Mouse (Mus musculus) embryonic facial prominence, embryonic 11.5 days (tissue): ENCODE results near the gene Ankrd31. TPM values are rescaled to one million over a fixed set of nuclear protein-coding genes. Genes with fewer than 3 reads are reported as not detected.
"Not testable (repeated sequence)": the region's sequence is repeated elsewhere in the genome, so short reads cannot be mapped to it uniquely, and the experiment has no call there.

Experiments
- ATAC-seq: fragments of 200-750 bp; cut with Nextera tagmentation; replicated peaks from 2 replicates; pipeline ENCODE4 v1.8.0; 2017; ENCODE audit warnings: low read depth; ENCODE audit not compliant: insufficient number of reproducible peaks, low FRiP score, low TSS enrichment
- DNase-seq: peaks from one replicate; pipeline ENCODE4 v3.0.0-alpha.2; 2015; ENCODE audit warnings: low spot score
- H3K27ac ChIP-seq: fragments of 300-500 bp; sonication (generic); replicated peaks from 2 replicates; pipeline ENCODE4 v1.5.1; 2014; ENCODE audit warnings: mild to moderate bottlenecking, low read depth, low read length, control low read depth
- H3K27me3 ChIP-seq: fragments of 300-500 bp; sonication (generic); 2 replicates; pipeline ENCODE4 v1.6.1; 2014; ENCODE audit warnings: mild to moderate bottlenecking, low read length, moderate library complexity, mixed read lengths; ENCODE audit not compliant: control insufficient read depth, insufficient read depth
- H3K36me3 ChIP-seq: fragments of 300-500 bp; sonication (generic); replicated peaks from 2 replicates; pipeline ENCODE4 v1.6.1; 2014; ENCODE audit warnings: low read depth, mild to moderate bottlenecking, low read length, moderate library complexity, mixed read lengths; ENCODE audit not compliant: control insufficient read depth, insufficient read depth
- H3K4me1 ChIP-seq: fragments of 300-500 bp; sonication (generic); 2 replicates; pipeline ENCODE4 v1.6.1; 2014; ENCODE audit warnings: low read length, mixed read lengths; ENCODE audit not compliant: control insufficient read depth, insufficient read depth
- H3K4me2 ChIP-seq: fragments of 300-500 bp; sonication (generic); 2 replicates; pipeline ENCODE4 v1.6.1; 2014; ENCODE audit warnings: low read depth, mild to moderate bottlenecking, control low read depth, low read length, moderate library complexity
- H3K4me3 ChIP-seq: fragments of 300-500 bp; sonication (generic); 2 replicates; pipeline ENCODE4 v1.5.1; 2014; ENCODE audit warnings: low read depth, low read length, control low read depth
- H3K9ac ChIP-seq: fragments of 300-500 bp; sonication (generic); replicated peaks from 2 replicates; pipeline ENCODE4 v1.6.1; 2014; ENCODE audit warnings: mild to moderate bottlenecking, control low read depth, low read length
- H3K9me3 ChIP-seq: fragments of 300-500 bp; sonication (generic); replicated peaks from 2 replicates; pipeline ENCODE4 v1.6.1; 2016; ENCODE audit warnings: mild to moderate bottlenecking, low read length, inconsistent platforms, mixed read lengths; ENCODE audit not compliant: control insufficient read depth
- WGBS: fragments of 180-500 bp; shearing (Covaris S2); extraction: QIAGEN DNeasy Blood & Tissue Kit; methylation state at CpG from one replicate; pipeline ENCODE4 v1.1.7; 2014; 5-methylcytosine and 5-hydroxymethylcytosine counted together
- polyA plus RNA-seq: library from polyadenylated mRNA; unstranded; fragments of >200 nt; fragmentation: Nextera tagmentation; extraction: Ambion mirVana; gene quantifications from 2 replicates; pipeline ENCODE4 v1.2.1, GENCODE M21; 2014

Gene Ankrd31
- polyA plus RNA-seq, 1 experiment from 2014 or later, result not detected

- H3K36me3 ChIP-seq, result no peaks in the 10 kb centered on the region
- H3K9me3 ChIP-seq, result no peaks in the 10 kb centered on the region
- H3K27ac ChIP-seq, result no peak overlapping the region
- ATAC-seq (no peak), DNase-seq (no peak)
- no peak overlapping the region for H3K4me2 ChIP-seq
- no peaks in the 10 kb centered on the region for H3K4me1 ChIP-seq
- WGBS, result 91% methylated on average over 5 of the region's 5 CpGs
- H3K27me3 ChIP-seq, result no peaks in the 10 kb centered on the region
- H3K9ac ChIP-seq, result no peak overlapping the region
- H3K4me3 ChIP-seq, result no peak overlapping the region
Measured at GRCm38 (mm10) chr13:96932745-96933144, 184.7 kb downstream of the Ankrd31 start.

GRCm38 (mm10) chr13:96933367-96933766 lies 185.3 kb downstream of the Ankrd31 start:
- no peaks in the 10 kb centered on the region for H3K36me3 ChIP-seq
- no peaks in the 10 kb centered on the region for H3K9me3 ChIP-seq
- H3K4me2 ChIP-seq, result no peak overlapping the region
- no peaks in the 10 kb centered on the region for H3K4me1 ChIP-seq
- H3K27me3 ChIP-seq, result no peaks in the 10 kb centered on the region
- H3K27ac ChIP-seq, result no peak overlapping the region
- 76% methylated on average over 8 of the region's 8 CpGs for WGBS
- no peak for ATAC-seq
- H3K9ac ChIP-seq, result no peak overlapping the region
- H3K4me3 ChIP-seq, result no peak overlapping the region
- DNase-seq, result no peak

GRCm38 (mm10) chr13:96936173-96936777 lies 188.2 kb downstream of the Ankrd31 start:
- Histone ChIP-seq H3K27me3 (no peaks in the 10 kb centered on the region), H3K9me3 (no peaks in the 10 kb centered on the region), H3K4me3 (no peak overlapping the region), H3K4me2 (no peak overlapping the region), H3K4me1 (no peaks in the 10 kb centered on the region), H3K9ac (no peak overlapping the region), H3K36me3 (no peaks in the 10 kb centered on the region), H3K27ac (no peak overlapping the region)
- ATAC-seq (no peak), DNase-seq (no peak)
- WGBS, result 81% methylated on average over 6 of the region's 6 CpGs

GRCm38 (mm10) chr13:96937059-96937558 lies 189.0 kb downstream of the Ankrd31 start:
- Histone ChIP-seq H3K4me2 (no peak overlapping the region), H3K4me1 (no peaks in the 10 kb centered on the region), H3K9ac (no peak overlapping the region), H3K4me3 (no peak overlapping the region), H3K27me3 (no peaks in the 10 kb centered on the region), H3K27ac (no peak overlapping the region), H3K9me3 (no peaks in the 10 kb centered on the region), H3K36me3 (no peaks in the 10 kb centered on the region)
- WGBS, result 68% methylated on average over 10 of the region's 10 CpGs
- ATAC-seq, result no peak
- DNase-seq, result no peak

- no peak overlapping the region for H3K27ac ChIP-seq
- H3K9me3 ChIP-seq, result no peaks in the 10 kb centered on the region
- H3K4me1 ChIP-seq, result no peaks in the 10 kb centered on the region
- H3K4me2 ChIP-seq, result no peak overlapping the region
- WGBS, result 90% methylated on average over 10 of the region's 10 CpGs
- no peaks in the 10 kb centered on the region for H3K36me3 ChIP-seq
- H3K4me3 ChIP-seq, result no peak overlapping the region
- ATAC-seq, result no peak
- H3K9ac ChIP-seq, result no peak overlapping the region
- H3K27me3 ChIP-seq, result no peaks in the 10 kb centered on the region
- no peak for DNase-seq
Measured at GRCm38 (mm10) chr13:96939680-96940079, 191.6 kb downstream of the Ankrd31 start.

- H3K4me1 ChIP-seq, ATAC-seq, H3K9ac ChIP-seq, H3K9me3 ChIP-seq, H3K36me3 ChIP-seq, H3K4me3 ChIP-seq, DNase-seq, H3K4me2 ChIP-seq, H3K27me3 ChIP-seq, H3K27ac ChIP-seq: not testable (repeated sequence)
- WGBS, result 83% methylated on average over 11 of the region's 11 CpGs
Measured at GRCm38 (mm10) chr13:96941481-96941880, 193.4 kb downstream of the Ankrd31 start.

GRCm38 (mm10) chr13:96943571-96943970 lies 195.5 kb downstream of the Ankrd31 start:
- Histone ChIP-seq H3K9ac (no peak overlapping the region), H3K9me3 (no peaks in the 10 kb centered on the region), H3K36me3 (no peaks in the 10 kb centered on the region), H3K4me3 (no peak overlapping the region), H3K27ac (no peak overlapping the region), H3K4me1 (no peaks in the 10 kb centered on the region), H3K27me3 (no peaks in the 10 kb centered on the region), H3K4me2 (no peak overlapping the region)
- 39% methylated on average over 3 of the region's 3 CpGs for WGBS
- DNase-seq, result no peak
- no peak for ATAC-seq

GRCm38 (mm10) chr13:96945748-96946147 lies 197.7 kb downstream of the Ankrd31 start:
- no peak overlapping the region for H3K27ac ChIP-seq
- DNase-seq, result no peak
- no peak overlapping the region for H3K9ac ChIP-seq
- no peak overlapping the region for H3K4me3 ChIP-seq
- H3K4me1 ChIP-seq, result no peaks in the 10 kb centered on the region
- no peaks in the 10 kb centered on the region for H3K9me3 ChIP-seq
- H3K27me3 ChIP-seq, result no peaks in the 10 kb centered on the region
- no peak for ATAC-seq
- no peak overlapping the region for H3K4me2 ChIP-seq
- H3K36me3 ChIP-seq, result no peaks in the 10 kb centered on the region
- 93% methylated on average over 4 of the region's 4 CpGs for WGBS
